Mouse (Mus musculus): ENCODE measurements around the gene Sel1l3.

DNA sequence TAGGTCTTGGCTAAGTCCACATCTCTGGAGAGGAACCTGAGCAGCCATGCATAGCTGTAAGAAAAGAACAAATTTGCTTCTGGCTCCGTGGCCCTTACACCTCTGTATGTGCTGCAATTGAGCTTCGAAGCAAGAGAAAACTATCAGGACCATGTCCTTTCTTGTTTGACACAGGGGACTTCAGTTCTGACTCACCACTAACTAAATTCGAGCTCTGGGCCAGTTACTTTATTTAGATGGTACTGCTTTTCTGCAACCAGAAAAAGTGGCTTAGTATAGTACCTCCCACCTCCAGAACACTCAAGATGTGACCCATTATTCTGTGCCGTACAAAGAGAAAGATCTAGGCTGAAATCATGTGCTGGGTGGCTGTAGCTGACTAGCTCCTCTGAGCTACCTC, 66.3 kb downstream of the Sel1l3 start:
- TF ChIP-seq CTCF (IDR thresholded peaks at IDR 0.05; ENCODE audit: borderline replicate concordance, control insufficient read depth, extremely low read depth, insufficient read depth, low read length, poor library complexity) (no peak), POLR2A (IDR thresholded peaks at IDR 0.05; ENCODE audit: control insufficient read depth, extremely low read depth, insufficient read depth, low read length, poor library complexity) (no peak)

All from thymus, adult 2 months (tissue).